Mouse (Mus musculus) left cerebral cortex, adult 18-20 months (tissue): ENCODE data around the gene Snd1. TPM values are rescaled to one million over a fixed set of nuclear protein-coding genes. Genes with fewer than 3 reads are reported as not detected.

Experiments used
- DNase-seq, 2 experiments: peaks; one replicate each; pipeline ENCODE4 v3.0.0; 2021 to 2022; ENCODE audit warnings: low spot score in 2 of 2, mixed read lengths in 1 of 2
- total RNA-seq, 2 experiments: library from RNA; stranded (reverse); gene quantifications; 2 replicates each; pipeline ENCODE4 v1.2.3; 2021

The Snd1 gene
- total RNA-seq, 2 experiments from 2014 or later, result 80.5 to 83.0 TPM

DNA sequence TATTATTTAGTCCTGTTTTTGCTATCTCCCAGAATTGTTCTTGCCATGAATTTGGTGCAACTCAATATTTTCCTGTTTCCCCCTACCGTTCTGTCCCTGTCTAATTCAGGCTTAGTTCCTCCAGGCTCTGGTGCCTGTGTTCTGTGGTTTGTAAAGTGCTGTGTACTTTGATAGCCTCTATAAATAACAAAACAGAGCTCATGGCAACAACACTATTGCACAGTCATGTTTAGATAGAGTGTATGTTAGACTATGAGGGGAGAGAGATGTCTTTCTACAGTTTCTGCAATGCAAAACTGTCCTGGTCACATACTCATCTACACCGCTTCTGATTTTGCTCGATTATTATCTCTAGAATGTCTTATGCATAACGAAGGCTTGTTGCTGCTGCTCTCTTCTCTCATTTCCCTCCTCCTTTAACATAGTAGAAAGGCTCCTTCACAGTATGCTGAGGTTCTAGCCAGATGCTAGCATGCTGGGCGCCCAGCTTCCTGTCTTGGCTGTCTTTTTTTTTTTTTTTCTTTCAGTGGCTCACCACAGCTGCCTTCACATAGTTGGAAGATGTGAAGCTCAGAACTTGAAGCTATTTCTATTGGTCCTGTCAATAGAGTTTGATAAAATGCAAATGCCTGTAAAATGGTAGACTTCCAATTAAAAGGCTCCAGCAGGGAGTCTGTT is 113.7 kb downstream of the Snd1 start:
- no peak for DNase-seq

GRCm38 (mm10) chr6:28592323-28592893 is 117.5 kb downstream of the Snd1 start:
- peak; percentile 34 to 51 for DNase-seq

DNA sequence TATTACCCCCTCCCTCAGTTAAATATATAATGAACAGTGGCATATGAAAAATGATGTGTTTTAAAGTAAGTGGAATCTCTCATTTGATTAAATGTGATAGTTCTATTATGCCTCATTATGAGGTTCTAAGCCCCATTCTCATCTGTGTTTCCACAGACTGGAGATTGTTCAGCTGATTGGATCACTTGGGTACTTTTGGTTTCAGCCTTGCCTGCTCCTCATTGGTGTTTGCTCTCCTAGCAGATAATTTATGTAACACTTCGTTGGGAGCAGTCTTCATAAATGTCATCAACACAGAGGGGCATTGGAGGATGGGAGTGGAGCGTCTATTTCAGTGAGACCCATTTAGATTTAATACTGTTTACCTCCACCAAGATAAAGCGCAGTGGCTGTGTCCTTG is 118.8 kb downstream of the Snd1 start:
- no peak for DNase-seq

DNA sequence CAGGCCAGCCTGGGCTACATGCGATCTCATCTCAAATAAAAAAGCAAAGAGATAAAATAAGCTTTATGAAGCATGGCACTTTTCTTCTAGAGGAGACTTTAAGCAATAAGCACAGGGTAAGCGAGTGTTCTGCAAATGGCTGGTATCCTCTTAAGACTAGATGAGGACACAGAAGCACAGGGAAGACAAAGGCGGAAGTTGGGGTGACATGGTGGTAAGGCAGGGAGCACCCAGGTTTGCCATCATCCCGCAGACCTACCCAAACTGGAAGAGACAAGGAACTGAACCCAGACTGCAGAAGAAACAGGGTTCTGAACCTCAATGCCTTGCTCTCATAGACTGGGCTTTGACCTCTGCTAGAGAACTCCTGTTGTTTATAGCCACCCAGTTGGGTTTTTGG is 119.8 kb downstream of the Snd1 start:
- DNase-seq, result no peak

- no peak for DNase-seq
Measured at GRCm38 (mm10) chr6:28595231-28595630, 120.3 kb downstream of the Snd1 start.

DNA sequence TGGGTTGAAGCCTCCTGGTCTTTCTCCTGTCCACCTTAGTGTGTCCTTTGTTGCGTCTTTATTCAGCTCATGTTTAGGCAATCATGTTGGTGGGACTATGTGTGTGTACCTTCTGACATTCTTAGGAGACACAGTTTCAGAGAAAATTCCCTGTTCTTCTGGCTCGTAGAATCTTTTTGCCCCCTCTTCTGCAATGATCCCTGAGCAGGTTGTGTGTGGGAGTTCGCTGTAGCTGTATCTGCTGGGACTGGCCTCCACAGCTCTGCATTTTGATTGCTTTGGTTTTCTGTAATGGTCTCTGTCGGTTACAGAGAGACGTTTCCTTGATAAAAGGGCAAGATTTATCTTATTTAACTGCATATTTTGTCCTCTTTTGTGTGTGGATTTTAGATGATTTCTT is 122.3 kb downstream of the Snd1 start:
- peak; percentile 43 to 60 for DNase-seq

- DNase-seq, result no peak
Measured at GRCm38 (mm10) chr6:28599120-28599519, 124.2 kb downstream of the Snd1 start.

GRCm38 (mm10) chr6:28600404-28600803 is 125.5 kb downstream of the Snd1 start:
- DNase-seq, result no peak

DNA sequence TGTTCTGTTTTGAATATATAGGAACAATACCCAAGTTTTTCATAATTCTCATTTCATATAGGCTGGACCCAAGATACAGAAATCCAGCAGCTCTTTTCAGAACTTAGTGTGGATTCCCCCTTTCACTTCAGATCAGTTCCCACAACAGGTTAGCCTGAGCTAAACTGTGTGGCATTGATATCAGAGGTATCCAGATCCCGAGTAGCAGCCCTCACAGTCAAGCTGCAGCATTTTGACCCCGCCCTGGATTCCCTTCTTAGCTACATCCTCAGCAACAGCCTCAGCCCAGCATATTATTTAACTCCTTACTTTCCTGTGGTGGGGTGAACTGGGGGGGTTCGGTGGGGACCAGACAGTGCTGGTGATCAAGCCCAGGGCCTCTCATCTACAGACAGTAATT is 128.5 kb downstream of the Snd1 start:
- DNase-seq, result no peak

DNA sequence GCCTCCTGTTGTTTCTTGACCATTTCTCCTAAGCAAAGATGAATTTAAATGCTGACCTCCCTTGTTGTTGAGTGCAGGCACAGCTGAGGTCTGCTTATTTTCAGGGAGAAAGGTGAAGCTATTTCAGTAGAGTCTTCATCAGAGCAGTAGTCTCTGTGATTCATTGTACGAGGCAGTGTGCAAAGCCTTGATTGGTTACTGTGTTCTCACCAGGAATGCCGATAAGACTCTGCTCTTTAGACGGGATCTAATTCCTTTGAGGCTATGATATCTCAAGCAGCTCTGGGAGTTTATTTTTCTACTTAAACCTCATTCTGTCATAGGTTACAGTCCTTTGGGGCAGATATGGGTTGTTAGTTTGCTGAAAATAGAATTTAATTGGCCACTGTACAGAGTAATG is 128.9 kb downstream of the Snd1 start:
- no peak for DNase-seq

GRCm38 (mm10) chr6:28609291-28609690 is 134.4 kb downstream of the Snd1 start:
- DNase-seq, result no peak

DNA sequence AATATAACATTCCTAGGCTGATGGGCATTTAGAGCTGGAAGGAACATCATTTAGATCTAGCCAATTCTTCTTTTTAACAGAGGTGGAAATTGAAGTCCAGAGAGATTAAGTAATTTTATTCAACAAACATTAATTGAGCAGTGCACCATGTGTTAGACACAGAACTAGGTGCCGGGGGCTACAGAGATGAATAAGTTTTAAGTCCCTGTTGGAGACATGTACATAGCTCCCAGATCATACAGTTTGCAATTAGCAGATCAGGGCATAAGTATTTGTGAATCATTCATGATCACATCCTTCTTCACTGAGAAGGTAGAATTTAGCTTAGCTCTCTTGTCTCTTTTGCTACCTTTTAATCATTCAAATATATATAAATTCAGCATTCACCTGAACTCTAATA is 135.2 kb downstream of the Snd1 start:
- no peak for DNase-seq

GRCm38 (mm10) chr6:28613441-28613840 is 138.5 kb downstream of the Snd1 start:
- DNase-seq, result no peak

DNA sequence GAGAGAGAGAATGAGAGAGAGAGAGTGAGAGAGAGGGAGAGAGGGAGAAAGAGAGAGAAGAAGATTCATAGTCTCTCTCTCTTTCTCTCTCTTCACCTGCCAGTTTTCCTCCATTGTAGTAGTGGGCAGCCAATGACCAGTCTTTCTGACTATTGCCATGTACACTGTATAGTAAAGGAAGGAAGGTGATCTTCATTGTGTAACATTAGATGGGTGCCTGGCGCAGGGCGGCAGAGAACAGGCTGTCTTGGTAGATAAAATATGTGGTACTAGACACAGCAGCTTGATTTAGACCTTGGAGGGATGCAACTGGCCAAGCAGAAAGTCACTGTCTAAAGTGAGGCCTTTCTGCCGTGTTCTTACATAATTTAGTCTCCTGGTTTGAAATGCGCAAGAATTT is 139.9 kb downstream of the Snd1 start:
- DNase-seq, result no peak

DNA sequence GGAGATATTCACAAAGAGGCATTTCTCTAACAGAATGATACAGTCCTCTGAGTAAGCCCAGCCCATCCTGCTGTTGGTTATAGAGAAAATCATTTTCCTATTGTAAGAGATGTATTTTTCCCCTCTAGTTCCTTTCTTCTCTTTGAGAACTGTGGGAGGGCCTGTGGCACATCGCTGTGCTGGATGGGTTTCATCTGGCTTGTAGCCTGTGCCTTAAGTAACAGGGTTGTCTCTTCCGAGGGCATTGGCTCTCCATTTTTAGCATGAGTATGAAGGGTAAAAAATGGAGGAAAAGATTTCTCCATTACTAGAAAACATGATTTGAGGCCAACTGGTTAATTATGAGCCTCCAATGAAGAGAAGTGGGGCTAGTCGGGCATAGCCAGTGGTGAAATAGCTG is 140.5 kb downstream of the Snd1 start:
- peak; percentile 24 to 58 for DNase-seq

DNA sequence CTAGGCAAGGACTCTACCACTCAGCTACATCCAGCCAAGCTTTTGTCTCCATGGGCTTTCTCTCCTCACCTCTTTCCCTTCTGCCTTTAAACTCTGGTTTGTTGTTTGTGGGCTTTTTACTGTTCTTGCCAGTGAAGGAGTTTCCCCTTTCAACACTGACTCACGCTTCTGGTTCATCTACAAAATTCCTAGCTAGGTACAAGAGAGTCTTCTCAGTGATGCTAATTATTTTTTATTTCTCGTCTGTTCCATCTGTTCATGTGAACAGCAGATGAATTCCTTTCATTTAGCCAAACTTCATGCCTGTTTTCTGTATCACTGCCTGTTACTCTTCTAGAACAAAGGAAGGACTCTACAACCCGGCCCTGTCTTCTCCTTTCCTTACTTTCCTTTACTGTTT is 141.0 kb downstream of the Snd1 start:
- DNase-seq, result peak in 1 of 2 experiments; percentile 16

DNA sequence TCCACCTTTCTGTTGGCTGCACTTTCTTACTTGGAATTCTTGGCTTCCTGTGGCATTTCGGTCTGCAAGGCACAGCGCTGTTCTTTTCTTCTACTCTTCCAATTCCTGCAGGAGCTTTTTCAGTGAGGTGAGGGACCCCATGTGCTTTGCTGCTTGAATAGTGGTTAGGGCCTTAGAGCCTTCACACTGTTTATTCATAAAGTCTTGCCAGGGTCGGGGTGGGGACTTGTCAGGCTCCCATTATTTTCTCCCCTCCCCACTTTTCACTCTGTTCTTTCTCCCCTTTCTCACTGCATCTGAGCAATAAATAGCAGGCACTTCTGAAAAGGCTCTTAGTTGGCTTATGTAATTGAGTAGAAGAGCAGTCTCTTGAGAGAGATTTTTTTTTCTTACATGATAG is 143.4 kb downstream of the Snd1 start:
- DNase-seq, result no peak

DNA sequence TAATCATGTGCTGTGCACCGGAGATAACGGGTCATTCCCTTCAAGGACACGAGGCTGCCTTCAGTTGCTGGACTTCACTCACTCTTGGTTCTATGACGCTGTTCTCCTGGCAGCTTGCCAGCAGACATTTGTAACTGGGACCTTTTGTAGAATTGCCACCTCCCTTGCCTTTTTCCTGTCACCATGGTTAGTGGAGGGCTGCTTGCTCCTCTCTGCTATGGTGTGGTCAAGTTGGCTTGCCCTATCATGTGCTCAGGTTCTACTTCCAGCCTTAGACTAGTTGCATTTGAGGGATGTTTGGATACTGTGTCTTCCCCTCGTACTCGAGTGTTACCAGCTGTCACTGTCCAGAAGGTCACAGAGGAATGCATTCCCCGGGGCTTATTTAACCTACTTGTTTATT is 143.8 kb downstream of the Snd1 start:
- DNase-seq, result peak; percentile 54 to 55

- DNase-seq, result no peak
Measured at GRCm38 (mm10) chr6:28621431-28621830, 146.5 kb downstream of the Snd1 start.

GRCm38 (mm10) chr6:28621961-28622360 is 147.0 kb downstream of the Snd1 start:
- no peak for DNase-seq

GRCm38 (mm10) chr6:28622522-28622921 is 147.6 kb downstream of the Snd1 start:
- DNase-seq, result no peak

DNA sequence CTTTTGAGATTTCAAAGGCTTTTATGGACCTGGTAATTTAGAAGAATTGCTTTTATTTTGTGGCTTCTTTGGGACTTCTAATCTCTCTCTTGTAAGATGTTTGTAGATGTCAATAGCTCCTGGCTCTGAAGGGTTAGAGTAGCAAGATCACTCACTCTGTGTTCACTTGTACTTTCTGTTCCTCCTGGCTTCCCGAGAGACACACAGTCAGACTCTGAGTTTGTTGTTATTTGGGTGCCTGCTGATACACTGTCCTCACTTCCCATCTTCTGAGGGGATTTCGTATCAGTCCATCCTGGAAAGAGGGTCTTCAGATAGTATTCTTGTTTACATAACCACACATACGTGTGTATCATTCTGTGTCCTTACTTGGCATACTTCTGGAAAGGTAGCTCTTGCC is 148.0 kb downstream of the Snd1 start:
- no peak for DNase-seq

- DNase-seq, result no peak
Measured at GRCm38 (mm10) chr6:28628408-28628807, 153.5 kb downstream of the Snd1 start.
